Mouse (Mus musculus): ENCODE measurements around the gene Luzp2. TPM values are rescaled to one million over a fixed set of nuclear protein-coding genes. Genes with fewer than 3 reads are reported as not detected.
"Not testable (repeated sequence)": the region's sequence is repeated elsewhere in the genome, so short reads cannot be mapped to it uniquely, and the experiment has no call there.

The Luzp2 gene
- total RNA-seq, 2 experiments from 2014 or later = 0.93 to 0.99 TPM

- no peak for DNase-seq
Observed at GRCm38 (mm10) chr7:55000397-55000796, 165.1 kb downstream of the Luzp2 start.

- no peak for DNase-seq
Observed at GRCm38 (mm10) chr7:55009173-55009771, 174.0 kb downstream of the Luzp2 start.

- DNase-seq = not testable (repeated sequence)
Observed at GRCm38 (mm10) chr7:55133850-55134249, 298.6 kb downstream of the Luzp2 start.

- DNase-seq = no peak
Observed at GRCm38 (mm10) chr7:55188927-55189326, 353.6 kb downstream of the Luzp2 start.

GRCm38 (mm10) chr7:55189496-55189895 is 354.2 kb downstream of the Luzp2 start:
- no peak for DNase-seq

- DNase-seq = no peak
Observed at GRCm38 (mm10) chr7:55190655-55191054, 355.4 kb downstream of the Luzp2 start.

GRCm38 (mm10) chr7:55198806-55199205 is 363.5 kb downstream of the Luzp2 start:
- DNase-seq = no peak

GRCm38 (mm10) chr7:55222997-55223396 is 387.7 kb downstream of the Luzp2 start:
- DNase-seq = no peak

- no peak for DNase-seq
Observed at GRCm38 (mm10) chr7:55229407-55229806, 394.1 kb downstream of the Luzp2 start.
